Mouse (Mus musculus): ENCODE measurements at regions not wholly inside any gene's neighbourhood (a gene's known extent, or its start where the extent isn't known, plus 50 kb on each side); places are given as distances from the start of the nearest gene placed in this dataset.

DNA sequence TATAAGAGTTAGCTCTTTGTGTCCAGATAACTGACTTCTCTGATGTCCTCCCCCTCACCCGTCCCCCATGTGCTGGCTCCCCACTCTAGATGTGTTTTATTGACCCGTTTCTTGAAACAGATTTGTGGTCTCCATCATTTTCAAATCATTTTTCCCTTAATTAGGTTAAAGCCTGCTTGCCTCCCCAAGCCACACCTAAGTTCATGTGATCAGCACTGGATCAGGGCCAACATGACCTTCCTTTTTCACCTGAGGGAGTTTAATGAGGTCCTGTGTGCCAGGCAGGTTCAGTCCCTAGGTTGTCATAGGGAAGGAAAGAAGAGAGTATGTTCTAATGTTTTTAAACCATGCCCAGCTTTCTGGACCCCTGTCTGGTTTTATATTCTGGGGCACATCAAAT is 390.9 kb upstream of the Slc35b3 start:
- in situ Hi-C loops (cut with MboI, MseI) = no loop called here

DNA sequence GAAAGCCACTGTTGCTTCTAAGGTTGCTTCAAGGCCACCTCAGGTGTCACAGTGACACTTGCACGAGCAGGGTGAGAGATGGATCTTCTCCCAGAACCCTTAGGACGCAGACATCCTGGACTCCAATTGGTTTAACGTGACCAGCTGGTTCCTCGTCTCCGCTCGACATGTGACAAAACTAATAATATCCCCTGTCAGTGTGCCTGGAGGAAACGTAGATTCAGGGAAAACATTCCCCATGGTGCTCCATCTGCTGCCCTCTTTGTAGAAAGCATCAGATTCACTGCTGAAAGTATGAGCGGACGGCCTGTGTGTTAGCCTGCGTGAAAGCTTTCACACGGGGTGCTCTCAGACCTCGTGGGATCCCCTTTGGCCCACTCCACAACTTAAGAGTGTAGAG is 390.0 kb upstream of the Slc35b3 start:
- in situ Hi-C loops (cut with MboI, MseI) = no loop called here

DNA sequence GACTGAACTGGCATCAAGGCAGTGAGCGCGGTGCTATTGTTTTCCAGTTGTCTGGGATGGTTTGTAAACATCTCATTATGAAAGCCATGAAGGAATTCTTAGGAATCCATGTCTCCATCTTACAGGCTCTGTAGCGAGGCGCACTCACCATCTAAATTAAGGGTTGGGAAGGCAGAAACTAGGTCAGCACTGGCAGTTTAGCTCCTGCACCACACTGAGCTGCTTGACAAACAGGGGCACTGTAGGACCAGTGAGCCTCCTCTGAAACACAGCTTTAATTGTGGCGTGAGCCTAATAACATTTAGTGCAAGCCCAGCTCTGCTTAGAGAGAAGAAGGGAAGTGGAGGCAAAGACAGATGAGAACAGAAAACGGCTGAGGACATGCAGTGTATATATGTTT is 387.1 kb upstream of the Slc35b3 start:
- in situ Hi-C loops (cut with MboI, MseI) = no loop called here

DNA sequence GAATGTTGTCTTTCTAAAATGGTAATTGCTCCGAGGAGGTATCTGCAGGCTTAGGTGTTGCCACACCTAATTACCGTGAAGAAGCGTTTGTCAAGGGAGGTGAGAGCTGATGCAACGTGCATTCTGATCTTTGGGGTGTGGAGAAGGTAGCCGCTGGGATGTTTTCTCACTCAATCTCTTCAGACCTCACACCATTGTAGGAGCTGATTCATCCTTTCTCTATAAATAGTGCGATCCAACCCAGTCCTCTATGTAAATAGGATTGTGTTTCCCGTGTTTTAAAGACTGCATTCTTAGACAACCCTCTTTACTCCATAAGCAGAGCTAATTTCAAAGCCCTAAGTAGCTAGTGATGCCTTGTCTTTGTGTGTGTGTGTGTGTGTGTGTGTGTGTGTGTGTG is 374.2 kb upstream of the Slc35b3 start:
- in situ Hi-C loops (cut with MboI, MseI) = no loop called here

DNA sequence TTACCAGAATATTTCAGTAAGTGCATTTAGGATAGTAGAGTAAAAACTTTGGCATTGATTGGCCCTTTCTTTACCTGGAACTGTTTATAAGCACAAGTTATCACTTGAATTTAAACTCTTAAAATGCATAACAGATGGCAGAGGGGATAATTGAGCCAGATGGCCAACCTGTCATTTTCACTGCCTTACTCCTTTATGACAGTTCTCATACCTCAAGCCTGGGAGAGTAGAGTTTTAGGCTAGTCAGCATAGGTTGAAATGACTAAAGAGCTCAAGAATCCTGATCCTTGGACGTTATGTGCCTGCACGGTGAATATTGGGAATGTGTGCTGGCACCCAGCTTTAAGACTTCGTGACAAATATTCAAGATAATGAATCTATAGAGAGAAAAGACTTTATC is 369.1 kb upstream of the Slc35b3 start:
- in situ Hi-C loops (cut with MboI, MseI) = no loop called here

DNA sequence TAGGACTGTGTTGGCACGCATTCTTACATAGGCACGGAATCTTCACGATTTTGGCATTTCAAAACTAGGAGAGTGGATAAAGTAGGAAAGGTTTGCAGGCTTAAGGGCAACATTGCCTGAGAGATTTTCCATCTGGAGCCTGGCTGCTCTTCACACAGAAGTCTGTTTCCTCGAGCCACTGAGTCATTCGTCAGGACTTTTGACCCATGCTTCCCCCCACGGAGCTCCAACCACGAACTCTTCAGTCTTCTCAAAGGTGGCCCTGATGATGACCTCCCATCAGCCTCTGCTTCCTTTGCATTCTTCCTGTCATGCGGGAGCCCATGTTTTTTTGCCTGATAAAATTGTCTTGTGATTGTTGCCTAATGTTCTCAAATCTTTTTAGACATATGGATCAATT is 365.5 kb upstream of the Slc35b3 start:
- in situ Hi-C loops (cut with MboI, MseI) = no loop called here

DNA sequence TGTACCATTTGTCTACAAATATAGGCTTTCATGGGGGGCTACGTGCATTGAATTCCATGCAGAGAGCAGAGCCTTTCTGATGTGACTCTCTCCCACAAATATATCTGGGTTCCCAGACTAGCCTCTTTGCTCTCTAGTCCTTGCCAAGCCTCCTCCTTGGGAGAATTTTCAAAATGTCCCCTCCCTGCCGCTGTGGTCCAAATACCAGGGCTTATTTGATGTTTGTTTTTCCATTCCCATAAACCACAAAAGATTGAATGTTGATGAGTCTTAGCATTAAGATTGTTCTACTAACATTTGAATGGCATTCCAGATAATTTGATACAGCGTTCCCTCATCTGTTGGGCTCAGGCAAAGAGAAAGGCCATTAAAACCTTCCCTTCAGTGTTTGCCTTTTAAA is 360.4 kb upstream of the Slc35b3 start:
- in situ Hi-C loops (cut with MboI, MseI) = no loop called here

DNA sequence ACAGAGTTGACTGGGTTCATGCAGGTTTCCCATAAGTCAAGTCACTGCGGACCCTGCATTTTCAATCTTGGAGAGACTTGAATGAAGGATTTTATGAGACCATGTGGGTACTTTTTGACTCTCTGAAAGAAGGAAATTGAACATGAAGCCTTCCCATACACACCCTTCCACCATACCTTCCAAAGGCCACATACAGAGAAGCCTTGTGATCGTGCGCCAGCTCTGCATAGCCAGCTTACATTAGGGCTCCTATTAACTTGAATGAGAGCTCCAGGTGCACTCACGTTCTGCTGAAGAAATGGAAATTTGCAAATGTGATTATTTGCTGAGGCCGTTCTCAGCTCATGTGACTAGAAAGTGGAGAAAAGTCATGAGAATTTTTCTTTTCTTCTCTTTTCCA is 349.1 kb upstream of the Slc35b3 start:
- in situ Hi-C loops (cut with MboI, MseI) = no loop called here

DNA sequence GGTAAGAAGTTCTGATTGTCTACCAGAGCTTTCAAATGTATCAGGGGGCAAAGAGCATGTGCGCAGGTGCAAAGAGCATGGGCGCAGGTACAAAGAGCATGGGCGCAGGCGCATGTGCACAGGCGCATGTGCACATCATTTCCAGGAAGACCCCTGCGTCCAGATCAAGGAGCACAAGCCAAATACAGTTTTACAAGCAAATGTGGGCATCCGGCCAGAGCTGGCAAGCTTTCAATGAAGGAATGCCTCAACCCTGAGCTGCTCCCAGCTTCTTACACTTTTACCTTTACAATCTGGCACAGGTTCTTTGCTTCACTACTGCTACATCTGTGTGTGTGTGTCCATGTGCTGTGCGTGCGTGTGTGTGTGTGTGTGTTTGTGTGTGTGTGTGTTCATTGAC is 347.2 kb upstream of the Slc35b3 start:
- in situ Hi-C loops (cut with MboI, MseI) = no loop called here

DNA sequence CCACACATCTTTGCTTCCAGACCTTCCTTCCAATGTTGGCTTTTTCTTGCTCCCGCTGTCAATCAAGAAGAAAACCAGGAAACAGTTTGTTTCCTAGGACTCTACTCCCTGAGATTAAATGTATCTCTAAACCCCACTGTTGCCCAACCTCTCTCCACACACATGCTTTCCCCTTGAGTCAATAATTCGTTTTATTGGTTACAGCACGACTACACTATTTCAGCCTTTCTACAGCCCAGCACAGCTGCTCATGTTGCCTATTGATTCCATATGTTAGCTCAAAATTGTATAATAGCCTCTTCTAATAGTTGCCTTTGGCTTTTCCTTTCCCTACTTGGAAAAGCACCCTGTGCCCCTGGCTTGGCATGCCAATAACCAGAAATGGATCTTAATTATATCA is 346.2 kb upstream of the Slc35b3 start:
- in situ Hi-C loops (cut with MboI, MseI) = no loop called here

DNA sequence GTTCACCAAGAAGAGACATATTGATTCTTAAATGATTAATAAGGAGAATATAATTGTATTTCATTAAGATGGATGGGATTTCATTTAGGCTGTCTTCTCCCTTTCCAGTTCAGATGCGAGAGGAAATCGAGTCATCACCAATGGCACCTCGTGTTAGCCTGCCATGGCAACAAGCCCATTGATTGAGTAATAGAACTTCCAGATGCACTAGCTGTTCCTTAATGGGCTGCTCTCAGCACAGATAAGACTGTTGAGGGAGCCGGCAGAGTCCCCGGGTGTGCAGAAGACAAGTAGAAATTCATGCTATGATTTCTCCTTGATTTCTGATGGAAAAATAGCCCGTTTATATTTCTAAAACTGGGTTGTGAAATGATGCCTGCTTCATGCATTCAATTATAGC is 336.5 kb upstream of the Slc35b3 start:
- in situ Hi-C loops (cut with MboI, MseI) = no loop called here

DNA sequence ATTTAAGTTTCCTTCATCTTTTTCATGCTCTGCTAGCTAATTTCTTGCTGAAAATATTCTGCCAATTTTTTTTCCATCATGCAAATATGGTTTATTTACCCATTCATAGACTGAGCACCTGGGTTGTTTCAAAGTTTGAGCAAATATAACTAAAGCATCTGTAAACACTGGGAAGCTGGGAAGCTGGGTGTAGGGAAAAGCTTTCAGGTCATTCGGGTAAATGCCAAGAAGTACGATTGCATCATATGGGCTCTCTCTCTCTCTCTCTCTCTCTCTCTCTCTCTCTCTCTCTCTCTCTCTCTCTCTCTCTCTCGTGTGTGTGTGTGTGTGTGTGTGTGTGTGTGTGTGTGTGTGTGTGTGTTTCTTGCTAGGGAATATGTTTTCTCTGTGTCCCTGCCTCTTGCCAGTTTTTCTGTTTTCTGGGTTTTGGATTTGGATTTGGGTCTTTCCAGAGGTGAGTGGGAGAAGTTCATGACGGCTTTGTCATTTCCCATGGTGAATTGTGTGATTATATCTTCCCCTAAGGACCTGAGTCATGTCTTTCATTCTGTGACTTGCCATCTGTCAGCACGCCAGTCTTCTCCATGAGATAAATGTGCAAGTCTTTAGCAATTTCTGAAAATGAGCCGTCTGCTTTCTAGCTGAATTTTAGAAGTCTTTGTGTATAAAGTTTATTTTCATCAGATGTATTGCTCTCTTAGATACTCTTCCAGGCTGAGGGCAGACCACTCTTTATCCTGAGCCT is 329.7 kb upstream of the Slc35b3 start:
- in situ Hi-C loops (cut with MboI, MseI) = no loop called here

DNA sequence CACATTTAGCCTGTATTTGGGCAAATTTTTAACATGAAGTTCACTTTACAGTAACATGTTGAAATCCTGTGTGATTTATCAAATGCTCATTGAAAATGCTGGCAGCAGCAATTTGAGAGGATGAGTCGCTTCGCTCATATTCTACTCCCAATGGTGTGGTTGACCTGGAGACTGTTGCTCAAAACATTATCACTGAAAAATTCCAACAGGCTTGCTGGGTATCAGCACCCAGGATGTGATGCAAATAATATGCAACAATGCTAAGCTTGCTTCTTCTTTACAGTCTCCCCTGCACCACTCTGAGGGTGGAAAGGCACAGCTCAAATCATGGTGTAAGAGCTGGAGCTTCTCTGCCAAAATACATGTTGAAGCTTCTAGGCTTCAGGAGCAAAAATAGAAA is 321.6 kb upstream of the Slc35b3 start:
- in situ Hi-C loops (cut with MboI, MseI) = no loop called here

DNA sequence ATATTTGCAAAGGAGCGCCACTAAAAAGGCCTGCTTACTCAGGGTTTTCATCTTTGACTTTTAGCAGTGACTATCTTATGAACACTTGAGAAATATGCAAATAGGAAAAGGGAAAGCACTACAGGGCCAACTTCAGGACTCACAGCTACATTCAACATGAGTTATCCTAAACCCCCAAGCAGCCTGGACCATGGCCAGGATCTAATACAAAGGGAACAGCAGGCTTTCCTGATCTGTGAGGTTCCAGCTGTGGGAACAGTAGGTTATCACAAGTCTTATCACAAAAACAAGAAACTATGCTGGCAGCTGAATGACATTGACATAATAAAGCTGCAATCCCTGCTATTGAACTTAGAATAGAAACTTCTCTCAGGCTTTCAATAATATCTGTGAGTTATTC is 317.4 kb upstream of the Slc35b3 start:
- in situ Hi-C loops (cut with MboI, MseI) = no loop called here

DNA sequence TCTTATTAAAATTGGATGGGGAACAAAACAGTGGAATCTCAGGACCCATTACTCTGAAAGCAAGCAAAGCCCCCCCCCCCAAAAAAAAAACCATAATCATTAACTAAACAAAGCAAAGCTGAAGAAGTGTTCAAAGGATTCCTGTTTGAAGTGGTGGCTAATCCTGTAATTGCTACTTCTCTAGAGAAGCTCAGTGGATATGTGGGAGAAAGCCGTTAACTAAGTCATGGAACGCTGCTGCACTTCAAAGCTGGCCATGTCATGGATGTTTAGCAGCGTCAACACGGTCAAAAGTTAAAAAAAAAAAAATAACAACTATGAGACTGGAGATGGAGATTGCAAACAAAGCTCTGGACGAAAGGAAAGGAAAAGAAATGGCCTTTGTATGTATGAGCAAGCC is 305.3 kb upstream of the Slc35b3 start:
- in situ Hi-C loops (cut with MboI, MseI) = no loop called here

DNA sequence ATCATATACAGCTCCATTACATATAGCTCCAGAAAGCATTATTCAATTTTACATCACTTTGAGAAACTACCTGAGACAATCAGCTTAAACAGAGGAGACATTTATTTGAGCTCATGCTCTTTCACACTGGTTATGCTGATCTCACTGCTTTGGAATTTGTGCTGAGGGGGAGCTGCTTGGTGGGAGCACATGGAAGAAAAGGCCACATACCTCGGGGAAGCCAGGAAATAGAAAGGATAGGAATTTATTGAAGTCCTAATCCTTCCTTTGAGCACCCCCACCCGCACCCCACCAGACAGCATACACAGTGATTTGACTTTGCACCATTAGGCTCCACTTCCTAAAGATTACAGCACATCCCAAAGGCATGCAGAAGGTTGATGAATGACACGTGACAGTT is 296.0 kb upstream of the Slc35b3 start:
- in situ Hi-C loops (cut with MboI, MseI) = no loop called here

DNA sequence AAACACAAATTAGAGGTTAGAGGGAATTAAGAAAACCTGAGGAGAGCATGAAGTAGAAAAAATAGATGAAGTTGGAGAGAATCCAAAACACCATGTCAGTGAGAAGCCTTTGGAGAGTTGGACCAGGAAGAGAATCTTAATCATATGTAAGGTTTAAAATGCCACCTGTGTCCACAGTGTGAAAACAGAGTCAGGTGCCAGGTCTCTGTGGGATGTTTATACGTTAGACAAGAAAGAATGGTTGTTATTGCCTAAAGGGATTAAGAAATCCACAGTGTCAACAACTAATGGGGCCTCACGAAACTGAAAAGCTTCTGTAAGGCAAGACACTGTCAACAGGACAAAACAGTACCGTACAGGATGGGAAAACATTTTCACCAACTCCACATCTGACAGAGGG is 294.7 kb upstream of the Slc35b3 start:
- in situ Hi-C loops (cut with MboI, MseI) = no loop called here

DNA sequence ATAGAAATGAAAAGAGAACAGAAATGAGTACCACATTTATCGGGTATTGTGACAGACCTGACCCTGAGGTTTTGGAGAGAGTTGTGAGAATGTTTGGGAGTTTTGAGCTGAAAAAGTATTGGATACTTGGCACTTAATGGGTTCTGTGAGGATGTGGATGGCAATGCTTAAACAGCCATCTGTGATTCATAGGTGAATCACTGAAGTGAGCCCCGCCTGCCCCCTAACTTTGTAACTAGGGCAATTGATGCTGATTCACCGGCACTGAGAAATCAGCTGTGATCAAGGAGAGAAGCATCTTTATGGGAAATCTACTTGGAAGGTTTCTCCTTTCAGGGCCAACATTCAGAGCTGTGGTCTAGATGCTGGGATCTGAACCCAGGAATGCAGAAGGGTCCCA is 291.9 kb upstream of the Slc35b3 start:
- in situ Hi-C loops (cut with MboI, MseI) = no loop called here

DNA sequence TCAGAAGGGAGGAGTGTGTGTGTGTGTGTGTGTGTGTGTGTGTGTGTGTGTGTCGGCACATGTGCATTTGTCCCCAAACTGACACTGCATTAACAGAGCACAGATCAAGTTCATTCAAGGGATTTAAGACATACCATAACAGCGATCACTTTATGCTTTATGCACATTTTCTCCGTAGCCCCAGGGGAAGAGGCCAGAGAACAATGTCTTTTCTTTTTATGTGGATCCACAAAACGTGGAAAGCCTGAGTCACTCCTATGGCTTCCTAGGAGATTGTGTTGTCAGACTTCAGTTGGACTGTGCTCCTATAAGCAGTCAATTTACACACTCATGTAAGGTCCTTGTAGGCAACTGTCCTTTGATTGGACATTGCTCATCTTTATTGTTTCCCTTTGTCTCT is 289.4 kb upstream of the Slc35b3 start:
- in situ Hi-C loops (cut with MboI, MseI) = no loop called here

DNA sequence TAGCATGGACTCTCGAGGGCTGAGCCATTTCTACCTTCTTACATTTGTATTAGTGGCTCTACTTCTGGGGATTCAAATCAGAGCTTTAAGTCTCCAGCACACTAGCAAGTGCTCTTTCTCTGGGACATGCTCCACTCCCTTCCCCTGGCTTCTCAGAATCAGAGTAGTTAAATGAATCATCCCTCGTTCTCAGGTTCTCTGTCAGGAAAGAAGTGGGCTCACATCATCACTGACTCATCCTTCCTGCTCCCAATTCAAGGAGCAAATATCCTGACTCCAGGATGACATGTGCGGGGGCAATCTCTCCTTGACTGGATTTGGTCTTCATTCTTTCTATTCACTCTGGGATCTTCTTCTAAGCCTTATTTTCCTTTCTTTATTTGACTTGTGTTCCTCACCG is 266.2 kb upstream of the Slc35b3 start:
- in situ Hi-C loops (cut with MboI, MseI) = no loop called here

DNA sequence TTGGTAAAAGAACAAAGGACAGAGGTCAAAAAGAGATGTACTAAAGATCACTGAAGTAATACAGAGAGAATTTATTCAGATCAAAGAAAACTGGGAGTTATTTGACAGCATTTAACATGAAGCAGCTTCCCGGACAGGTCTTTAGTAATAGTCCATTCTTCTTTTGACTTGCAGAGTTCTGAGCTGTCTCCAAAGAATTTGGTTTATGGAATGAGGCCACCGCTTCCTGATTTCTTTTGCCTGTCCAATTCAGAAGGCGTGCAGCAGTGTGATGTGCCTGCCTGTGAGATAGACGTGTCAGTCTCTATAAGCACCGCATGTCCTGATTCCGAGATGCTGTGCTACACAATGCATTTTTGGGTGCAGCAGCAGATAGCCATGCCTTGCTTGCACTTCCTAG is 265.0 kb upstream of the Slc35b3 start:
- in situ Hi-C loops (cut with MboI, MseI) = no loop called here

DNA sequence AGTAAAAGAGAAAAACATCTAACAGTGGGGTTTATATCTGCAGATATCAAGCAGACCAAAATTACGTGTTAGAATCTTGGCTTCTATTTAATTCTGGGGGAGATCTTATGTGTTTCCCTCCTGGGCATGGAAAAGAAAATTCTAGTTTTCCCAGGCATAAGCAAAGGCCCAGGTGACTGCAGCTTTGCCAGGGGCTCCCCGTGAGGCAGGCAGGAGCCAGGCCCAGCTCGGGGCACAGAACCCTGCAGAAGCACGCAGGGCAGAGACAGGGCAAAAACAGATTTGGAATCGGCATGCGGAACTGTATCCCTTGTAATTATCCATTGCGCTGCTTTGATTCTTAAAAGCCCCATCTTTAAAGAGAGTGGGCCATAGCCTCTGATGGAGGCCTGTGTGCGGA is 250.4 kb upstream of the Slc35b3 start:
- in situ Hi-C loops (cut with MboI, MseI) = no loop called here

DNA sequence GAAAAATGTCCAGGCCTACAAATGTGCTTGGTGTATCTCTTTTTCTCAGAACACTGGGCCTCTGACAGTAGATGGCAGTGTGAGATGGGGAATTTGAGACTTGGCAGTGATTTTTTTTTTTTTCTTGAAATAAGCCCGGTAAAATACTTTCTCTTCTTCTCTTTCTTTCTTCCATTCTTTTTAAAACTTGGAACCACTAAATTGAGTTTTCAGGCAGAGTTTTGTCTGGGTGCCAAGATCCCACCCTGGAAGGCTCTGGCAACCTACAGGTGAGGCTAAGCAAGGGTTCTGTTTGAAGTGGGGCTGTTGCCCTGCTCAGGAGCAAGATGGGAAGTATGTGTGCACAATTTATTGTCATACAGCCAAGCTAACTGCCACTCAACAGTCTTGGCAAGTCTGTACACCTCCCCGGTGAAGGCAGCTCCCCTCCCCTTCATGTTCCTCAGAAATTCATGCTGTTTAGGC is 223.1 kb upstream of the Slc35b3 start:
- in situ Hi-C loops (cut with MboI, MseI) = no loop called here

DNA sequence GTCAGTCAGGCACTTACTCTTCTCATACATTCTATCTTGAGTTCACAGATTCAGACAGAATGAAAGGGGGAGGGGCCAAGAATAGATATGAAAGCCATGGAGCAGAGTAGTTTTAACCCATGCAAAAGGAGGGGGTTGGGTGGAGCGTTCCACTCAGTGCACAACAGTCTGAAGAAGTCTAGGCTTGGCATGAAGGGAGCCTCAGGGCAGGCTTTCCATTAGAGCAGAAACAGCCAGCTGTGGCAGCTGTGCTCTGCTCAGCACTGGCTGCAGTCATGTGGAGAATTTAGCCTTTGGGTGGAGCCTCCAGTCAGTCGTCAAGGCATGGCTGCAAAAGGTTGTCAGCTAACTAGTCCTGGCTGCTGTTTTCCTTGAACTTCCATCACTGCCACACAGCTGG is 201.3 kb upstream of the Slc35b3 start:
- in situ Hi-C loops (cut with MboI, MseI) = no loop called here
